Mouse (Mus musculus): ENCODE data around the gene Gm21887. TPM values are rescaled to one million over a fixed set of nuclear protein-coding genes. Genes with fewer than 3 reads are reported as not detected.
"Not testable (repeated sequence)": the region's sequence is repeated elsewhere in the genome, so short reads cannot be mapped to it uniquely, and the experiment has no call there.

The Gm21887 gene
- polyA plus RNA-seq, 1 experiment from 2014 or later = 90.6 TPM

DNA sequence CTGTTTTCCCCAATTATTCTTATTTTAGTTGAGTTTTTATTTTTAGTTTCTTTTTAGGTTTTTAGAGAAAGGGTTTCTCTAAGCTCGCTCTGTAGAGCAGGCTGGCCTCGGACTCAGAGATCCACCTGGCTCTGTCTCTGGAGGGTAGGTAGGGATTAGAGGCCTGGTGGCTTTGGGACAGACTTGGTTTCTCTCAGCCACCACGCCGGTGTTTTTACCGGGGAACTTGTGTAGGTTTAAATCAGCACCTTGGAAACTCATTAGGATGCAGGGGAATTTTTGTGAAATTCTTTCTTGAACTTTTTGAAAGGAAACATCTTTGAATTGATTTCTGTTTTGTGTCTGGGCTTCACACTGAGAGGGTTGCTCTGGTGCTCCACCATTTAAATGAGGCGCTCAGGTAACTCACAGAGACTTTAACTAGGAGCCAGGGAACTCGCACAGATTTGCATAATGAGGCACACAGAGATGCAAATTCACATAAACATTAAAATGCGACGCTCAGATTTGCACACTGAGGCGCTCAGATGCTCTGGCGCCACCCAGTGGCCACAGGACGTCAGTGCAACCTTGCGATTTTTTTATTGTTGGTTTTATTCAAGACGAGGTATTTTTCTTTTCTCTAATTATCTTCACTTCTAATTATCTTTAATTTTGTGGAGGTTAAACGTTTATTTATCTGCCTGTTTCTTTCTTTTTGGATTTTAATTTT is 12.4 kb downstream of the Gm21887 start:
- H3K4me2 ChIP-seq (replicated peaks; ENCODE audit: low read depth); H3K27ac ChIP-seq (replicated peaks); H3K27me3 ChIP-seq (ENCODE audit: control insufficient read depth, insufficient read depth, low read length); ATAC-seq (ENCODE audit: low FRiP score, low TSS enrichment); H3K4me3 ChIP-seq (ENCODE audit: low read depth, low read length); H3K4me1 ChIP-seq (replicated peaks; ENCODE audit: control insufficient read depth, insufficient read depth); H3K9ac ChIP-seq (ENCODE audit: low read length): not testable (repeated sequence)
- peak; percentile 82 for TF ChIP-seq CTCF (IDR thresholded peaks at IDR 0.05; ENCODE audit: low read depth)
- Histone ChIP-seq H3K36me3 (ENCODE audit: control insufficient read depth, insufficient read depth, low read length) (peaks cover 19% of the 10 kb centered on the region), H3K9me3 (ENCODE audit: control insufficient read depth, low read length) (peaks cover 14% of the 10 kb centered on the region)
- WGBS = 54% methylated on average over 15 of the region's 15 CpGs
- peak; percentile 55 for DNase-seq (ENCODE audit: low spot score)

Other genes with a start within 250 kb of the Gm21887 start
- 0.18 and 0.19 TPM in 2 replicates for gene 4933400A11Rik, start 230.0 kb upstream of the Gm21887 start, polyA plus RNA-seq (2015; fragmentation: Nextera tagmentation; extraction: Ambion mirVana)

Measured in stomach, postnatal 0 days (tissue).